Comparison of ENCODE assay signal across 12 mouse cellular contexts in the genomic region with DNA sequence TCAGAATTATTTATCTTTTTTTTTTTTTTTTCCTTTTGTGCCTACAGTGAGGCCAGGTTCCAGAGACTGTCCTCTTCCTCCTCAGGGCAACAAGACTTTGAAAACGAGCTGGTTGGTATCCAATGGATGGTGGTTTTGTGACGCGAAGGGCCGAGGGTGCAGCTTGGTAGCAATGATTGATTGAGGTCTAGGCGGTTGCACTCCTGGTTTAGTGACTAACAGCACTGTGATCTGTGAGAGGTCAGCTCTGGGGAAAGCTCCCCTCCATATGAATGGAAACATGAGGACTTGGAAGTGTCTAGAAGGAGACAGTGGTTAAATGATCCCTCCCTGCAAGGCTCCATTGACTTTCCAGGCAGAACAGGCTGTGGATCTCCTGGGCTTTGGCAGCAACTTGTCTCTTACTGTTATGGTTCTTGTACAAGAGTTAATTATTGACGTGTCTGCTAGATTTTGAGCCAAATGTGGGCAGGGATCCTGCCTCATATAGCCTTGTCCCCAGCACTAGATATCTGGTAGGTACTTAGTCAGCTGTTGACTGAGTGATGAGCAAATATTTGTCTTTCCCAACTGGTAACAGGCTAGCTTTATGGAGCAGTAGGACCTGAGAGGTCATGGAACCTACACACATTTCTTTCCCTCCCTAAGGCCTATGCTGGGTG. TPM values are rescaled to one million over a fixed set of nuclear protein-coding genes. Genes with fewer than 3 reads are reported as not detected.
DNase-seq lines count a peak whose midpoint lies in the region; ATAC-seq and TF ChIP-seq lines count a peak whose summit lies in the region.
"Had no signal": no experiment of that assay in that cellular context is flagged by ENCODE, and none has a peak within 500 bp of the region (broad histone marks: within the 10 kb centered on the region; RNA-seq: fewer than 3 reads in every experiment).

No protein-coding gene starts in this region.

- peaks cover 6% of the 10 kb centered on the region; the same call in 1 of the 2 replicates for H3K36me3 ChIP-seq in lung, embryonic 16.5 days (ENCODE audit: control insufficient read depth, insufficient read depth, low read length)
- H3K36me3 ChIP-seq in midbrain, embryonic 13.5 days: no peaks in the 10 kb centered on the region
- H3K36me3 ChIP-seq: forebrain, embryonic 15.5 days; neural tube, embryonic 13.5 days had no signal

- no peak overlapping the region for H3K4me3 ChIP-seq in lung, adult 2 months (replicated peaks; ENCODE audit: extremely low read depth, low read depth, low read length)
- no peak overlapping the region for H3K4me3 ChIP-seq in lung, embryonic 16.5 days (ENCODE audit: low read length)
- no peak overlapping the region for H3K4me3 ChIP-seq in midbrain, embryonic 13.5 days (replicated peaks)
- H3K4me3 ChIP-seq: forebrain, embryonic 15.5 days; heart, embryonic 10.5 days; limb, embryonic 10.5 days; neural tube, embryonic 13.5 days had no signal

- DNase-seq in lung, adult 18-20 months: peak; percentile 48 to 81
- DNase-seq in lung, adult 2 months: no peak
- peak; percentile 41 to 61 for DNase-seq in kidney, postnatal 25 days
- peak; percentile 73 for DNase-seq in yolk sac, embryonic 10.5 days (ENCODE audit: low spot score)
- DNase-seq in embryo, embryonic 9.5 days (ENCODE audit: extremely low spot score): no peak
- DNase-seq: cerebellum, adult 18-20 months had no signal

- ATAC-seq in lung, embryonic 16.5 days (ENCODE audit: low read depth): peak; percentile 83
- no peak for ATAC-seq in midbrain, embryonic 13.5 days
- ATAC-seq: forebrain, embryonic 15.5 days had no signal

- H3K27me3 ChIP-seq in lung, embryonic 16.5 days (ENCODE audit: control insufficient read depth, insufficient read depth, low read depth, low read length): no peaks in the 10 kb centered on the region
- no peaks in the 10 kb centered on the region for H3K27me3 ChIP-seq in midbrain, embryonic 13.5 days
- H3K27me3 ChIP-seq: forebrain, embryonic 15.5 days; neural tube, embryonic 13.5 days had no signal

- H3K9ac ChIP-seq in lung, embryonic 16.5 days (ENCODE audit: low read length): no peak overlapping the region
- no peak overlapping the region for H3K9ac ChIP-seq in midbrain, embryonic 13.5 days (replicated peaks)
- H3K9ac ChIP-seq: forebrain, embryonic 15.5 days; neural tube, embryonic 13.5 days had no signal

- TF ChIP-seq POLR2A in lung, adult 2 months (IDR thresholded peaks at IDR 0.05; ENCODE audit: borderline replicate concordance, extremely low read depth, low read depth, low read length): no peak

- H3K27ac ChIP-seq in lung, embryonic 16.5 days (ENCODE audit: low read length): peak overlapping the region; percentile 24; the same call in 1 of the 2 replicates
- H3K27ac ChIP-seq in midbrain, embryonic 13.5 days: no peak overlapping the region
- H3K27ac ChIP-seq: forebrain, embryonic 15.5 days; heart, embryonic 10.5 days; limb, embryonic 10.5 days; neural tube, embryonic 13.5 days had no signal

- no peaks in the 10 kb centered on the region for H3K4me1 ChIP-seq in lung, adult 2 months (ENCODE audit: control insufficient read depth, insufficient read depth, low read length)
- peaks cover 5% of the 10 kb centered on the region; the same call in 1 of the 2 replicates for H3K4me1 ChIP-seq in lung, embryonic 16.5 days (replicated peaks; ENCODE audit: control insufficient read depth, insufficient read depth, low read length)
- H3K4me1 ChIP-seq in midbrain, embryonic 13.5 days (replicated peaks): no peaks in the 10 kb centered on the region
- H3K4me1 ChIP-seq: forebrain, embryonic 15.5 days; heart, embryonic 10.5 days; neural tube, embryonic 13.5 days had no signal

- 58% methylated on average over 6 of the region's 6 CpGs for WGBS in lung, adult 2 months
- WGBS in lung, embryonic 16.5 days: 40% methylated on average over 6 of the region's 6 CpGs
- 86% methylated on average over 6 of the region's 6 CpGs for WGBS in midbrain, embryonic 13.5 days

- H3K9me3 ChIP-seq in lung, embryonic 16.5 days (ENCODE audit: control insufficient read depth, low read length): no peaks in the 10 kb centered on the region
- H3K9me3 ChIP-seq in midbrain, embryonic 13.5 days: no peaks in the 10 kb centered on the region
- H3K9me3 ChIP-seq: forebrain, embryonic 15.5 days; heart, embryonic 10.5 days; limb, embryonic 10.5 days; neural tube, embryonic 13.5 days had no signal

- no peak for TF ChIP-seq CTCF in lung, adult 2 months (IDR thresholded peaks at IDR 0.05; ENCODE audit: insufficient read depth, low read length)

- H3K4me2 ChIP-seq in lung, embryonic 16.5 days (ENCODE audit: low read depth, low read length): no peak overlapping the region
- no peak overlapping the region for H3K4me2 ChIP-seq in midbrain, embryonic 13.5 days (replicated peaks)
- H3K4me2 ChIP-seq: forebrain, embryonic 15.5 days; neural tube, embryonic 13.5 days had no signal

RNA-seq across cellular contexts. Expression of a gene that starts 10.1 kb away (rescaled TPM):
- 70.4 and 81.7 TPM in 2 replicates for polyA plus RNA-seq in lung, adult 2 months (2012; rRNA removed)
- 15.8 and 16.4 TPM in 2 replicates for polyA plus RNA-seq in lung, embryonic 16.5 days (2015; fragmentation: Nextera tagmentation; extraction: Ambion mirVana)
- 0.93 and 1.8 TPM in 2 replicates for polyA plus RNA-seq in midbrain, embryonic 13.5 days (2015; fragmentation: Nextera tagmentation; extraction: Ambion mirVana)

RNA-seq across cellular contexts. Expression of a gene that starts 17.4 kb away (rescaled TPM):
- 11.4 and 11.5 TPM in 2 replicates for polyA plus RNA-seq in lung, adult 2 months (2012; rRNA removed)
- 1.5 and 1.6 TPM in 2 replicates for polyA plus RNA-seq in lung, embryonic 16.5 days (2015; fragmentation: Nextera tagmentation; extraction: Ambion mirVana)
- polyA plus RNA-seq in midbrain, embryonic 13.5 days (2015; fragmentation: Nextera tagmentation; extraction: Ambion mirVana): 0.31 TPM in 1 of 2 replicates, not detected in the other

RNA-seq across cellular contexts. Expression of a gene that starts 48.1 kb away (rescaled TPM):
- 36.7 and 43.8 TPM in 2 replicates for polyA plus RNA-seq in lung, adult 2 months (2012; rRNA removed)
- 80.7 and 84.3 TPM in 2 replicates for polyA plus RNA-seq in lung, embryonic 16.5 days (2015; fragmentation: Nextera tagmentation; extraction: Ambion mirVana)
- polyA plus RNA-seq in midbrain, embryonic 13.5 days (2015; fragmentation: Nextera tagmentation; extraction: Ambion mirVana): 76.6 and 83.1 TPM in 2 replicates

RNA-seq across cellular contexts. Expression of a gene that starts 59.3 kb away (rescaled TPM):
- 0.07 TPM in 1 of 2 replicates, not detected in the other for polyA plus RNA-seq in lung, adult 2 months (2012; rRNA removed)
- 0.20 and 0.23 TPM in 2 replicates for polyA plus RNA-seq in lung, embryonic 16.5 days (2015; fragmentation: Nextera tagmentation; extraction: Ambion mirVana)
- polyA plus RNA-seq in midbrain, embryonic 13.5 days (2015; fragmentation: Nextera tagmentation; extraction: Ambion mirVana): 0.27 and 0.31 TPM in 2 replicates
- polyA plus RNA-seq: limb, embryonic 10.5 days; neural tube, embryonic 13.5 days had no signal

Comparison
In these comparisons a context has a peak if more than half of its experiments do, and no peak if none do; other contexts are left out.
1. DNase-seq: peak in lung, adult 18-20 months (2 of 2), kidney, postnatal 25 days (2 of 2) and yolk sac, embryonic 10.5 days (single experiment); none in lung, adult 2 months (single experiment) and embryo, embryonic 9.5 days (single experiment).